10 mouse cellular contexts compared by ENCODE assay signal in genomic region chr14:101445205-101445604, GRCm38 (mm10).
"Had no signal": no experiment of that assay in that cellular context is flagged by ENCODE, and none has a peak within 500 bp of the region (broad histone marks: within the 10 kb centered on the region; RNA-seq: fewer than 3 reads in every experiment).

No protein-coding gene starts in this region.

- DNase-seq: liver, postnatal 0 days; lung, adult 2 months; lung, postnatal 14 days; lung, postnatal 36 days; right cerebral cortex, postnatal 14 days; right cerebral cortex, postnatal 4 days; spleen, adult 18-20 months; thymus, adult 18-20 months; thymus, postnatal 14 days; thymus, postnatal 36 days had no signal
